Mouse (Mus musculus) CD4-positive naive resting alpha-beta T cell, adult 76 days (primary cell): ENCODE data around the gene Hk1. TPM values are rescaled to one million over a fixed set of nuclear protein-coding genes. Genes with fewer than 3 reads are reported as not detected.

ENCODE experiments used
- total RNA-seq: library from RNA; stranded (reverse); gene quantifications from one replicate; pipeline ENCODE4 v1.2.4, GENCODE M21; 2023

Gene Hk1
- total RNA-seq: 64.6 TPM

GRCm38 (mm10) chr10:62379808-62380207 lies at the start of gene Hk1:
TSS of gene Hk1 (minus strand) at chr10:62379908.

GRCm38 (mm10) chr10:62422255-62422654 lies 42.5 kb upstream of the Hk1 start, which contains the start of gene Hkdc1:
TSS of gene Hkdc1 (minus strand) at chr10:62422491.

GRCm38 (mm10) chr10:62252000-62252488 lies 127.7 kb downstream of the Hk1 start, which contains the start of gene Tacr2:
TSS of gene Tacr2 (plus strand) at chr10:62252438.

GRCm38 (mm10) chr10:62230708-62231394 lies 148.9 kb downstream of the Hk1 start, which contains the start of gene Tspan15:
TSS of gene Tspan15 (minus strand) at chr10:62231251.

Other genes starting within 250 kb of the Hk1 start
- gene Neurog3, start 246.8 kb downstream of the Hk1 start, total RNA-seq: not detected
- 1.6 TPM for gene Fam241b, start 236.0 kb downstream of the Hk1 start, total RNA-seq
- 0.59 TPM for gene Tspan15, start 148.7 kb downstream of the Hk1 start, total RNA-seq
- not detected for gene Tacr2, start 127.5 kb downstream of the Hk1 start, total RNA-seq
- not detected for gene Hkdc1, start 42.6 kb upstream of the Hk1 start, total RNA-seq
- 0.29 TPM for gene 4930507D05Rik, start 69.6 kb upstream of the Hk1 start, total RNA-seq
- 26.7 TPM for gene Supv3l1, start 69.8 kb upstream of the Hk1 start, total RNA-seq
- 26.4 TPM for gene Vps26a, start 106.9 kb upstream of the Hk1 start, total RNA-seq
- 481 TPM for gene Srgn, start 147.5 kb upstream of the Hk1 start, total RNA-seq
- 18.2 TPM for gene Kif1bp, start 198.5 kb upstream of the Hk1 start, total RNA-seq
- gene Ddx21, start 222.4 kb upstream of the Hk1 start, total RNA-seq: 159 TPM